Mouse (Mus musculus): ENCODE measurements around the gene Exoc4.

DNA sequence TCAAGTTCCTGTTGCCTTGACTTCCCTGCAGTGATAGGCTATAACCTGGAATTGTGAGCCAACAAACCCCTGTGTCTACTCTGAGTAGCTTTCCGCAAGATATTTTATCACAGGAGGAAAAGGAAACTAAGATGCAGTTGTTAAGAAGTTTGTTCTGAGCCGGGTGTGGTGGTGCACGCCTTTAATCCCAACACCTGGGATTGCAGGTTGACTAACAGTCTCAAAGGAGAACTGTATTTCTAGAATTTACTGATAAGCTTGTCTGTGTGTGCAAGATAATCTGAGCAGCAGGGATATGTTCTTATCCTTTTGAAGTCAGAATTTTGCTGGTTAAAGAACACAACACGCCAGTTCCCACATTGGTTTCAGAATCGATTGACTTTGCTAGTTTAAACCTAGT lies 651.1 kb downstream of the Exoc4 start:
- TF ChIP-seq POLR2A (IDR thresholded peaks at IDR 0.05; ENCODE audit: borderline replicate concordance, extremely low read depth, low read depth, low read length) (no peak), CTCF (IDR thresholded peaks at IDR 0.05; ENCODE audit: insufficient read depth, low read length) (no peak)
